Mouse (Mus musculus) hindbrain, embryonic 10.5 days (tissue): ENCODE measurements around the gene Olfr893. TPM values are rescaled to one million over a fixed set of nuclear protein-coding genes. Genes with fewer than 3 reads are reported as not detected.
"Not testable (repeated sequence)": the region's sequence is repeated elsewhere in the genome, so short reads cannot be mapped to it uniquely, and the experiment has no call there.

Experiments used
- DNase-seq: peaks from one replicate; pipeline ENCODE4 v3.0.0-alpha.2; 2017; ENCODE audit warnings: low spot score
- H3K27ac ChIP-seq: fragments of 300-500 bp; sonication (generic); 2 replicates; pipeline ENCODE4 v1.5.1; 2016; ENCODE audit warnings: mild to moderate bottlenecking, moderate library complexity
- H3K27me3 ChIP-seq: fragments of 300-500 bp; sonication (generic); 2 replicates; pipeline ENCODE4 v1.6.1; 2016; ENCODE audit warnings: mild to moderate bottlenecking; ENCODE audit not compliant: poor library complexity, insufficient read depth, severe bottlenecking
- H3K36me3 ChIP-seq: fragments of 300-500 bp; sonication (generic); 2 replicates; pipeline ENCODE4 v1.6.1; 2016; ENCODE audit warnings: mild to moderate bottlenecking, moderate library complexity
- H3K4me1 ChIP-seq: fragments of 300-500 bp; sonication (generic); replicated peaks from 2 replicates; pipeline ENCODE4 v1.6.1; 2016; ENCODE audit warnings: mild to moderate bottlenecking
- H3K4me3 ChIP-seq: fragments of 300-500 bp; sonication (generic); 2 replicates; pipeline ENCODE4 v1.5.1; 2016; ENCODE audit warnings: mild to moderate bottlenecking, moderate library complexity
- H3K9me3 ChIP-seq: fragments of 300-500 bp; sonication (generic); 2 replicates; pipeline ENCODE4 v1.6.1; 2016; ENCODE audit warnings: mild to moderate bottlenecking, moderate library complexity
- WGBS: fragments of 180-500 bp; shearing (Covaris S2); methylation state at CpG from one replicate; pipeline ENCODE4 v1.1.7; 2016; 5-methylcytosine and 5-hydroxymethylcytosine counted together
- polyA plus RNA-seq: library from polyadenylated mRNA; unstranded; fragments of >200 nt; fragmentation: Nextera tagmentation; extraction: Ambion mirVana; gene quantifications from 2 replicates; pipeline ENCODE4 v1.2.1, GENCODE M21; 2016

Olfr893 gene
- not detected in 2 replicates for polyA plus RNA-seq

GRCm38 (mm10) chr9:38208065-38208464 is at the start of gene Olfr893:
Gene Olfr893, plus strand, starts transcription at chr9:38208365.
- no peaks in the 10 kb centered on the region for H3K9me3 ChIP-seq
- H3K27ac ChIP-seq, result no peak within 1 kb of the TSS
- no peaks in the 10 kb centered on the region for H3K27me3 ChIP-seq
- WGBS, result 89% methylated on average over 3 of the region's 3 CpGs
- no peaks in the 10 kb centered on the region for H3K36me3 ChIP-seq
- DNase-seq, result no peak
- no peak within 1 kb of the TSS for H3K4me3 ChIP-seq
- H3K4me1 ChIP-seq, result no peaks in the 10 kb centered on the region

DNA sequence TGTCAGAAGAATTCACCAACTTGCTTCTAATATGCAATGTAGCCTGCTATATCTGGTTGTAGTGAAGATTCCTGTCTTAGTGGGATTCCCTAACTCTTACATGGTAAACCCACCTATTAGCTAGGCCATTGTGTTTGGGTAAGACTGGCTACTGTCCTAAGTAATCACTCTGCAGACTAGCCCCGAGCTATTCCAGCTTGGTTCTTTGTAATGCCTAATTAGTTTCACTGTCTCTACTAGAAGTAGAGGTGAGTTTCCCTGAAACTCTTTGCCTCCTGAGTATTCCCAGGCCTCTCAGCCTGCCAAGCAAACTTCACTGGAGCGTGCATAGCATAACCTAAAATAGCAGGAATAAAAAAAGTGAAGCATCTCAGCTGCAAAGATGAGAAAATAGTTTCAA is 39.8 kb upstream of the Olfr893 start:
- H3K4me3 ChIP-seq, H3K36me3 ChIP-seq, H3K9me3 ChIP-seq, H3K4me1 ChIP-seq, DNase-seq, H3K27ac ChIP-seq, H3K27me3 ChIP-seq: not testable (repeated sequence)
- WGBS, result 61% methylated on average over 2 of the region's 2 CpGs

GRCm38 (mm10) chr9:38180721-38181120 is 27.4 kb upstream of the Olfr893 start, which contains the start of gene Olfr891:
Gene Olfr891, minus strand, starts transcription at chr9:38180821.
- 91% methylated on average over 1 of the region's 1 CpGs for WGBS

GRCm38 (mm10) chr9:38217755-38218154 is 9.6 kb downstream of the Olfr893 start, which contains the start of gene Olfr894:
Gene Olfr894, plus strand, starts transcription at chr9:38218055.
- Histone ChIP-seq H3K27ac (no peak within 1 kb of the TSS), H3K4me3 (no peak within 1 kb of the TSS), H3K9me3 (no peaks in the 10 kb centered on the region), H3K4me1 (no peaks in the 10 kb centered on the region), H3K36me3 (no peaks in the 10 kb centered on the region), H3K27me3 (no peaks in the 10 kb centered on the region)
- no peak for DNase-seq

More at GRCm38 (mm10) chr9:38180721-38181120, 27.4 kb upstream of the Olfr893 start, which contains the start of gene Olfr891:
- DNase-seq, result no peak
- H3K27me3 ChIP-seq, result no peaks in the 10 kb centered on the region
- H3K4me1 ChIP-seq, result no peaks in the 10 kb centered on the region
- no peak within 1 kb of the TSS for H3K4me3 ChIP-seq
- peaks cover 8% of the 10 kb centered on the region for H3K9me3 ChIP-seq
- H3K36me3 ChIP-seq, result no peaks in the 10 kb centered on the region
- no peak within 1 kb of the TSS for H3K27ac ChIP-seq

DNA sequence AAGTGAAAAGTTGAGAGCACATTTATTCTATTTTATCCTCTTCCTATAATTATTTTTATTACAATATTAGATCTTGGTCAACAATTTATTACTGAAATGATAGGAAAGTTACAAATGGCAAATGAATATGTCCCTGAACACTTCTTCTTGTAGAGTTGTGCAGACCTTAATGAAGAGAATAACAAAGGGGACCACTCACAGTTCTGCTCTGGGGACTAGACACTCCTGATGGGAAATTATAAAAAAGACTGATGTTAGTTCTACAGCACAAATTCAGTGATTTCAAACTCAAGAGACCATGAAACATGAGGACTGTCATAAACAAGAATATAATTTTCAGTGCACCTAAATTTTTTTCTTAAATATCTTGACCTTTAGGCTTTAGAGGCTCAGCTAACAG is 44.3 kb downstream of the Olfr893 start, which contains the start of gene Olfr143:
Olfr143 (plus strand) TSS at position 301 of the 400 bp plus-strand sequence.
- Histone ChIP-seq H3K36me3 (no peaks in the 10 kb centered on the region), H3K4me3 (no peak within 1 kb of the TSS), H3K27me3 (no peaks in the 10 kb centered on the region), H3K27ac (no peak within 1 kb of the TSS), H3K4me1 (no peaks in the 10 kb centered on the region), H3K9me3 (no peaks in the 10 kb centered on the region)
- no peak for DNase-seq

Other genes starting within 250 kb of the Olfr893 start
- not detected in 2 replicates for gene Olfr881, start 216.5 kb upstream of the Olfr893 start, polyA plus RNA-seq
- not detected in 2 replicates for gene Olfr883, start 182.6 kb upstream of the Olfr893 start, polyA plus RNA-seq
- not detected in 2 replicates for gene Olfr884, start 161.8 kb upstream of the Olfr893 start, polyA plus RNA-seq
- not detected in 2 replicates for gene Olfr885, start 147.0 kb upstream of the Olfr893 start, polyA plus RNA-seq
- not detected in 2 replicates for gene Olfr887, start 124.3 kb upstream of the Olfr893 start, polyA plus RNA-seq
- gene Olfr888, start 100.2 kb upstream of the Olfr893 start, polyA plus RNA-seq, result not detected in 2 replicates
- gene Olfr889, start 93.2 kb upstream of the Olfr893 start, polyA plus RNA-seq, result 0.10 and 0.21 TPM in 2 replicates
- not detected in 2 replicates for gene Olfr890, start 65.8 kb upstream of the Olfr893 start, polyA plus RNA-seq
- not detected in 2 replicates for gene Olfr891, start 27.5 kb upstream of the Olfr893 start, polyA plus RNA-seq
- not detected in 2 replicates for gene Olfr894, start 9.7 kb downstream of the Olfr893 start, polyA plus RNA-seq
- gene Olfr143, start 44.4 kb downstream of the Olfr893 start, polyA plus RNA-seq, result not detected in 2 replicates
- not detected in 2 replicates for gene Olfr895, start 59.5 kb downstream of the Olfr893 start, polyA plus RNA-seq
- not detected in 2 replicates for gene Olfr896-ps1, start 82.7 kb downstream of the Olfr893 start, polyA plus RNA-seq
- gene Olfr25, start 120.7 kb downstream of the Olfr893 start, polyA plus RNA-seq, result not detected in 2 replicates
- gene Olfr898, start 140.0 kb downstream of the Olfr893 start, polyA plus RNA-seq, result not detected in 2 replicates
- gene Olfr250, start 158.5 kb downstream of the Olfr893 start, polyA plus RNA-seq, result not detected in 2 replicates
- gene Olfr251, start 168.7 kb downstream of the Olfr893 start, polyA plus RNA-seq, result not detected in 2 replicates
- gene Olfr147, start 193.3 kb downstream of the Olfr893 start, polyA plus RNA-seq, result not detected in 2 replicates
- not detected in 2 replicates for gene Olfr901, start 221.1 kb downstream of the Olfr893 start, polyA plus RNA-seq
- not detected in 2 replicates for gene Olfr902, start 239.3 kb downstream of the Olfr893 start, polyA plus RNA-seq